Mouse (Mus musculus): Measurements from ENCODE around the gene Gja5.

DNA sequence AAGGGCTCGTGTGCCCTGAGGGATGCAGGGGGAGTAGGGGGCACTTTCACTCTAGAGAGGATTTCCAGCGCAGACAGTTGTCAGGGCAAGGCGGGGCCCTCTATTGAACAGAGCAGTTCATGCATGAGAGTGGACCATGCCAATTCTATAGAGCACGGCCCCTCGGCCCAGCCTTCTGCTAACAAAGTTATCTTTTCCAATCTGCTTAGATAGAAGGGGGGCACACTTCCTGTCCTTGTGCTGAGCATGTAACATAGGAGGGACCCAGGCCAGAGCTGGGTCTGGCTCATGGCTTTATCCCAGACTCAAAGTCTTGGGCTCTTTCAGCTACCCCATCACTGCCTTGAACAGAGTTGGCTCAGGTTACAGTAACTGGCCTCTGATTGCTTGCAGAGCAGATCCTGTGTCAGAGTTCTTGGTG lies 26.8 kb downstream of the Gja5 start:
- TF ChIP-seq CTCF (conservative IDR thresholded peaks at IDR 0.05; ENCODE audit: low read length) (no peak), NANOG (IDR thresholded peaks at IDR 0.05; ENCODE audit: borderline replicate concordance, low read length) (no peak), POU5F1 (IDR thresholded peaks at IDR 0.05; ENCODE audit: borderline replicate concordance, low read length) (no peak)
